Mouse (Mus musculus) embryonic facial prominence, embryonic 11.5 days (tissue): Measurements from ENCODE around the gene Fsd1l. TPM values are rescaled to one million over a fixed set of nuclear protein-coding genes. Genes with fewer than 3 reads are reported as not detected.

ENCODE experiments used
- ATAC-seq: fragments of 200-750 bp; cut with Nextera tagmentation; replicated peaks from 2 replicates; pipeline ENCODE4 v1.8.0; 2017; ENCODE audit warnings: low read depth; ENCODE audit not compliant: insufficient number of reproducible peaks, low FRiP score, low TSS enrichment
- DNase-seq: peaks from one replicate; pipeline ENCODE4 v3.0.0-alpha.2; 2015; ENCODE audit warnings: low spot score
- H3K27ac ChIP-seq: fragments of 300-500 bp; sonication (generic); replicated peaks from 2 replicates; pipeline ENCODE4 v1.5.1; 2014; ENCODE audit warnings: mild to moderate bottlenecking, low read depth, low read length, control low read depth
- H3K27me3 ChIP-seq: fragments of 300-500 bp; sonication (generic); 2 replicates; pipeline ENCODE4 v1.6.1; 2014; ENCODE audit warnings: mild to moderate bottlenecking, low read length, moderate library complexity, mixed read lengths; ENCODE audit not compliant: control insufficient read depth, insufficient read depth
- H3K36me3 ChIP-seq: fragments of 300-500 bp; sonication (generic); replicated peaks from 2 replicates; pipeline ENCODE4 v1.6.1; 2014; ENCODE audit warnings: low read depth, mild to moderate bottlenecking, low read length, moderate library complexity, mixed read lengths; ENCODE audit not compliant: control insufficient read depth, insufficient read depth
- H3K4me1 ChIP-seq: fragments of 300-500 bp; sonication (generic); 2 replicates; pipeline ENCODE4 v1.6.1; 2014; ENCODE audit warnings: low read length, mixed read lengths; ENCODE audit not compliant: control insufficient read depth, insufficient read depth
- H3K4me2 ChIP-seq: fragments of 300-500 bp; sonication (generic); 2 replicates; pipeline ENCODE4 v1.6.1; 2014; ENCODE audit warnings: low read depth, mild to moderate bottlenecking, control low read depth, low read length, moderate library complexity
- H3K4me3 ChIP-seq: fragments of 300-500 bp; sonication (generic); 2 replicates; pipeline ENCODE4 v1.5.1; 2014; ENCODE audit warnings: low read depth, low read length, control low read depth
- H3K9ac ChIP-seq: fragments of 300-500 bp; sonication (generic); replicated peaks from 2 replicates; pipeline ENCODE4 v1.6.1; 2014; ENCODE audit warnings: mild to moderate bottlenecking, control low read depth, low read length
- H3K9me3 ChIP-seq: fragments of 300-500 bp; sonication (generic); replicated peaks from 2 replicates; pipeline ENCODE4 v1.6.1; 2016; ENCODE audit warnings: mild to moderate bottlenecking, low read length, inconsistent platforms, mixed read lengths; ENCODE audit not compliant: control insufficient read depth
- WGBS: fragments of 180-500 bp; shearing (Covaris S2); extraction: QIAGEN DNeasy Blood & Tissue Kit; methylation state at CpG from one replicate; pipeline ENCODE4 v1.1.7; 2014; 5-methylcytosine and 5-hydroxymethylcytosine counted together
- polyA plus RNA-seq: library from polyadenylated mRNA; unstranded; fragments of >200 nt; fragmentation: Nextera tagmentation; extraction: Ambion mirVana; gene quantifications from 2 replicates; pipeline ENCODE4 v1.2.1, GENCODE M21; 2014

The Fsd1l gene
- polyA plus RNA-seq, 1 experiment from 2014 or later = 10.3 TPM

- H3K4me2 ChIP-seq = no peak overlapping the region
- WGBS = 92% methylated on average over 3 of the region's 3 CpGs
- no peaks in the 10 kb centered on the region for H3K4me1 ChIP-seq
- no peak overlapping the region for H3K27ac ChIP-seq
- no peak overlapping the region for H3K9ac ChIP-seq
- no peak overlapping the region for H3K4me3 ChIP-seq
- no peaks in the 10 kb centered on the region for H3K36me3 ChIP-seq
- no peaks in the 10 kb centered on the region for H3K27me3 ChIP-seq
- DNase-seq (no peak), ATAC-seq (no peak)
- no peaks in the 10 kb centered on the region for H3K9me3 ChIP-seq
These were observed 4.1 kb downstream of the Fsd1l start for GRCm38 (mm10) chr4:53635336-53635735.

GRCm38 (mm10) chr4:53637269-53637909 lies 6.1 kb downstream of the Fsd1l start:
- Histone ChIP-seq H3K9ac (no peak overlapping the region), H3K36me3 (no peaks in the 10 kb centered on the region; the same call in 1 of the 2 replicates), H3K4me3 (no peak overlapping the region), H3K27me3 (no peaks in the 10 kb centered on the region), H3K27ac (no peak overlapping the region), H3K4me1 (no peaks in the 10 kb centered on the region), H3K4me2 (no peak overlapping the region), H3K9me3 (no peaks in the 10 kb centered on the region)
- ATAC-seq (no peak), DNase-seq (no peak)
- 72% methylated on average over 7 of the region's 7 CpGs for WGBS

GRCm38 (mm10) chr4:53638549-53639123 lies 7.4 kb downstream of the Fsd1l start:
- ATAC-seq = no peak
- WGBS = 84% methylated on average over 7 of the region's 7 CpGs

GRCm38 (mm10) chr4:53658029-53658428 lies 26.8 kb downstream of the Fsd1l start:
- WGBS = 77% methylated on average over 3 of the region's 3 CpGs
- ATAC-seq (no peak), DNase-seq (no peak)

More at GRCm38 (mm10) chr4:53638549-53639123, 7.4 kb downstream of the Fsd1l start:
- H3K27me3 ChIP-seq = no peaks in the 10 kb centered on the region
- DNase-seq = no peak
- H3K4me3 ChIP-seq = no peak overlapping the region
- no peak overlapping the region for H3K9ac ChIP-seq
- no peak overlapping the region for H3K4me2 ChIP-seq
- H3K36me3 ChIP-seq = no peaks in the 10 kb centered on the region; the same call in 1 of the 2 replicates
- no peaks in the 10 kb centered on the region for H3K4me1 ChIP-seq
- H3K9me3 ChIP-seq = no peaks in the 10 kb centered on the region
- no peak overlapping the region for H3K27ac ChIP-seq

GRCm38 (mm10) chr4:53660711-53661110 lies 29.4 kb downstream of the Fsd1l start:
- no peak for DNase-seq
- no peak overlapping the region for H3K4me2 ChIP-seq
- no peak overlapping the region for H3K4me3 ChIP-seq
- no peak for ATAC-seq
- no peaks in the 10 kb centered on the region for H3K9me3 ChIP-seq
- no peak overlapping the region for H3K9ac ChIP-seq
- H3K4me1 ChIP-seq = no peaks in the 10 kb centered on the region
- H3K27ac ChIP-seq = no peak overlapping the region
- no peaks in the 10 kb centered on the region for H3K27me3 ChIP-seq
- no peaks in the 10 kb centered on the region for H3K36me3 ChIP-seq

More at GRCm38 (mm10) chr4:53658029-53658428, 26.8 kb downstream of the Fsd1l start:
- no peak overlapping the region for H3K4me2 ChIP-seq
- no peak overlapping the region for H3K4me3 ChIP-seq
- no peak overlapping the region for H3K9ac ChIP-seq
- no peaks in the 10 kb centered on the region for H3K27me3 ChIP-seq
- no peak overlapping the region for H3K27ac ChIP-seq
- H3K36me3 ChIP-seq = peaks cover 3% of the 10 kb centered on the region; the same call in 1 of the 2 replicates
- no peaks in the 10 kb centered on the region for H3K4me1 ChIP-seq
- no peaks in the 10 kb centered on the region for H3K9me3 ChIP-seq

GRCm38 (mm10) chr4:53682092-53682491 lies 50.8 kb downstream of the Fsd1l start:
- Histone ChIP-seq H3K4me3 (no peak overlapping the region), H3K9me3 (no peaks in the 10 kb centered on the region), H3K27ac (no peak overlapping the region), H3K4me1 (no peaks in the 10 kb centered on the region), H3K36me3 (0 out of 2 replicates have a peak, but pooled peaks cover 2% of the 10 kb centered on the region), H3K27me3 (no peaks in the 10 kb centered on the region), H3K9ac (no peak overlapping the region), H3K4me2 (no peak overlapping the region)
- no peak for DNase-seq
- WGBS = 73% methylated on average over 8 of the region's 8 CpGs
- no peak for ATAC-seq

- DNase-seq (no peak), ATAC-seq (no peak)
- Histone ChIP-seq H3K4me1 (no peaks in the 10 kb centered on the region), H3K4me2 (no peak overlapping the region), H3K9me3 (no peaks in the 10 kb centered on the region), H3K27ac (no peak overlapping the region), H3K9ac (no peak overlapping the region), H3K4me3 (no peak overlapping the region), H3K36me3 (no peaks in the 10 kb centered on the region), H3K27me3 (no peaks in the 10 kb centered on the region)
- 89% methylated on average over 4 of the region's 4 CpGs for WGBS
These were observed 57.7 kb downstream of the Fsd1l start for GRCm38 (mm10) chr4:53688965-53689364.

- ATAC-seq = no peak
- Histone ChIP-seq H3K4me1 (no peaks in the 10 kb centered on the region), H3K4me2 (no peak overlapping the region), H3K4me3 (no peak overlapping the region), H3K27me3 (no peaks in the 10 kb centered on the region), H3K36me3 (no peaks in the 10 kb centered on the region), H3K27ac (no peak overlapping the region), H3K9me3 (no peaks in the 10 kb centered on the region), H3K9ac (no peak overlapping the region)
- 63% methylated on average over 1 of the region's 1 CpGs for WGBS
- no peak for DNase-seq
These were observed 60.1 kb downstream of the Fsd1l start for GRCm38 (mm10) chr4:53691418-53691817.
